Mouse (Mus musculus): Measurements from ENCODE around the gene Ppp4c.

Gene Ppp4c

DNA sequence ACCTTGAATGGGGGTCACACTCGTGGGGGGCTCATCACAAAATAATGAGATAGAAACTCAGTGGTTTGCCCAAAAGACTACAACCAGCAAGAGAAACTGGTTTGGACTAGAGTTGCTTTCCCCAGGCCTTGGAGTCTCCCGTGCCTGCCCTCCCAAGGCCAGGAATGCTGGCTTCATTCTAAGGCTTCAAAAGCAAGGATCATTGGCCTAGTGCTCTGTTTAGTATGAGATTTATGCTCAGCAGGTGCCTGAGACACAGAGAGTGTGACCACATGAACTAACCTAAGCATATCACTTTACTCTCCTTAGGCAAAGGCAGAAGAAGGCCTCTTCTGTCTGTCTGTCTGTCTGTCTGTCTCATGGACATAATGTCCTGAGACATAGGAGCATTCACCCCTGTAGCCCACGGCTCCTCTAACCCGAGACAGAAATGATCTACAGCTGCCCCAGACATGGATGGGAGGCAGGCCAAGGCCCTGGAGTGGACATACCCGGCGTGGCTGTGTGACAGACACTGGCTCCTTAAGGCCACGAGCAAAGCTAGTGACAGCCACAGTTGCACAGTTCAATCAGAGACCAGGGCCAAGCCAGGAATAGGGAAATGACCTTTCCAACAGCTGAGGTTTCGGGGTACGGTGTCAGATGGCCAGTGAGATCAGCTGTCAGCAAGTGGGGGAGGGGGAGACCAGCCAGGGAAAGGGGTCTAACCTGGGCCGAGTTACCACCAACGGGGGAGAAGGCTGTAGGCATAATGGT lies 10.0 kb upstream of the Ppp4c start:
- no peak for DNase-seq (ENCODE audit: low read depth in 1 of 2, low spot score in 2 of 2)

DNA sequence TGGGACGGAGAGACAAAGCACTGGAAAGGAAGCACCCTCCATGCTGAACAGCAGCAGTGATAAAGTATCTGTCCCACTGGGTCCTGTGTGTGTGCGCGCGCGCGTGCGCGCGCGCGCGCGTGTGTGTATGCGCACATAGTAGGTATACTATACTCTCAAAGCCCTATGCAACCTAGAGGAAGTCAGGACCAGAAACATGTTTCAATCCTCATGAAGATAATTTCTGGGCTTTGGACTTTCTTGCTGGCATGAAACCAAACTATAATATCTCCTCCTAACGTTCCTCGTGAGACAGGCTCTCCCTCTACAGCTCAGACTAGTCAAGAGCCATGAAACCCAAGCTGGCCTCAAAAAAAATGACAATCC lies 8.7 kb upstream of the Ppp4c start:
- DNase-seq (ENCODE audit: low read depth in 1 of 2, low spot score in 2 of 2): no peak

DNA sequence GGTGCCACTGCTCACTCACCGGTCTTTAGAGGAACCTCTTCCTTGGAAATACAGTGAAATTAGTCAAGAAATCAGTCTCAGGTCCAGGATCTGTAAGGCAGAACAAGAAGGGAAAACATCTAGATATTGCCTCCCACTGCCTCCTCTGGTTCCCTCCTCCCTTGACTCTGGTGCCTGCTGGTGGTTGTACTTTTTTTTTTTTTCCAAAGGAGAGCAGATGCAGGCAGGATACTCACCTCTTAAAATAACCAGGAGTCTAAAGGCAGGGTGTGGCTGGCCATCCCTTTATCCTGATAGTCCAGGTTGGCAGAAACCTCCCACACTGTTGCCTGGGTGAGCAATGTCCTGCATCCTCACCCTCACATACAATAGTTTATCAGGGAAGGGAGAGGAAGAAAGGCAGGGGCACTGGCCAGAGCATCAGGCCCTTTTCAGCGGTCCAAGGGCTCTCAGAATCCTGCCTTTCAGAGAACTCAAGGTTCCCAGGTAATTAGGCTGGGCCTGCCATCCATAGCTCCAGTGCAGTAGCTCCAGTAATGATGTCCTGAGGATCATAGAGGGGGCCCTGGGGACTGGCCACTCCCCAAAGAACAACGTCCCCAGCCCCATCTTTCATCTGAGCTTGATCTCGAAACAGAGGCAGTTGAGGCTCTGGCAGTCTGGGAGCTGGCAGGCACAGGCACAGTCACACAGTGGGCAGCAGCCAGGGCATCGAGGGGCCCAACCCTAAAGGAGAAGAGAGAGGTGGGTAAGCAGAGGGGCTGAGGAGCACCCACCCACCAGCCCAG lies 8.2 kb upstream of the Ppp4c start:
- DNase-seq (ENCODE audit: low read depth in 1 of 2, low spot score in 2 of 2): no peak

DNA sequence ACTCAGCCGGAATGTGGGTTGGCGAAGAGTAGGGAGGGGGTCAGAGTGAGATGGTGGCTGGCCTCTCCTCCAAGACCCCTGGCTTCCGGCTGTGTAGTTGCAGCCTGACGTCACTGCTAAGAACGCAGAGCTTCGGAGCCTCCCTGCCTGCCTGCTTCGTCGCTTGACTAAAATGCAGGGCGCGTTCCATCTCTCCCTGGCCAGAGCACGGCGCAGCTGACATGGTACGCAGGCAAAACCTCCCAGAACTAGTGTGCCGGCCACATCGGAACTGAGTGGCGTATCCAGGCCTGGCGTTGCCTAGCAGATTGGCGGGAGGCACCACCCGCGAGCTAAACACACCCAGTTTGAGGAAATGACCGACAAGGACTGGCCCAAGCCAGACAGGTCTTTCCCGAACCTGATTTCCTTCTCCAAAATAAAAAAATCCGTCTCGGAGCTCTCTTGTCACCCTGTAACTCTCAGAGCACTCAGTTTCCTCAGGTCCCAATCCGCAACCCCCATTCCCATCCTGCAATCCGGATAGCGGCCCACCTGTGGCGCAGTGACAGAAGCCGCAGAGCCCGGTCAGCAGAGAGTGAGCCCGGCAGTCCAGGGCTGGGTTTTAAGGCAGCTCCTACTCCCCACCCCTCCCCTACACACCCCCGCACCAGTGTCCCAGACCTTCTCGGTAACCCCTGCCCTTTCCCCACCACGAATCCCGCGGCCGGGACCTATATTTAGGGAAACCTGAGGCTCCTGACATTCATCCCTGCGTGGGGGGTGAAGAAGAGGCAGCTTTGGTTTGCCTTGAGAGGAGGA lies 7.4 kb upstream of the Ppp4c start:
- peak; percentile 54 to 71 for DNase-seq (ENCODE audit: low read depth in 1 of 2, low spot score in 2 of 2)

DNA sequence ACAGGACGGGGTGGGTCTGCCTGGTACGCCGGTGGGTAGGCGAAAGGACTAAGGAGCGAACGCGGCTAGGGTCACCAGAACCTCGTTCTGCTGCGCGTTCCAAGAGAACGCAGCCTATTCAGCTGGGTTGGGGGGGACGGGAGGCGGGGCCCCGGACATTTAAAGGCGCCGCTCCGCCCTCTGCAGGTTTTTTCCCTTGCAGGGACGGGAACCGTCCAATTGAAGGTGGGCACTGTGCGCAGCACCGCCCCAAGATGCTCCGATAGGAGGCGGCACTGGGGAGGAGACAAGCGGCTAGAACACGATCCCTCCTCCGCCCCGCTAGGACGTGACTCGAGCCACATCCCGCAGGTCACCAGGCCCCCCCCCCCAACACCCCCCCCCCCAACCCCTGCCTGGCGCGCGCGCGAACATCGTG lies 6.8 kb upstream of the Ppp4c start:
- peak; percentile 88 to 91 for DNase-seq (ENCODE audit: low read depth in 1 of 2, low spot score in 2 of 2)

DNA sequence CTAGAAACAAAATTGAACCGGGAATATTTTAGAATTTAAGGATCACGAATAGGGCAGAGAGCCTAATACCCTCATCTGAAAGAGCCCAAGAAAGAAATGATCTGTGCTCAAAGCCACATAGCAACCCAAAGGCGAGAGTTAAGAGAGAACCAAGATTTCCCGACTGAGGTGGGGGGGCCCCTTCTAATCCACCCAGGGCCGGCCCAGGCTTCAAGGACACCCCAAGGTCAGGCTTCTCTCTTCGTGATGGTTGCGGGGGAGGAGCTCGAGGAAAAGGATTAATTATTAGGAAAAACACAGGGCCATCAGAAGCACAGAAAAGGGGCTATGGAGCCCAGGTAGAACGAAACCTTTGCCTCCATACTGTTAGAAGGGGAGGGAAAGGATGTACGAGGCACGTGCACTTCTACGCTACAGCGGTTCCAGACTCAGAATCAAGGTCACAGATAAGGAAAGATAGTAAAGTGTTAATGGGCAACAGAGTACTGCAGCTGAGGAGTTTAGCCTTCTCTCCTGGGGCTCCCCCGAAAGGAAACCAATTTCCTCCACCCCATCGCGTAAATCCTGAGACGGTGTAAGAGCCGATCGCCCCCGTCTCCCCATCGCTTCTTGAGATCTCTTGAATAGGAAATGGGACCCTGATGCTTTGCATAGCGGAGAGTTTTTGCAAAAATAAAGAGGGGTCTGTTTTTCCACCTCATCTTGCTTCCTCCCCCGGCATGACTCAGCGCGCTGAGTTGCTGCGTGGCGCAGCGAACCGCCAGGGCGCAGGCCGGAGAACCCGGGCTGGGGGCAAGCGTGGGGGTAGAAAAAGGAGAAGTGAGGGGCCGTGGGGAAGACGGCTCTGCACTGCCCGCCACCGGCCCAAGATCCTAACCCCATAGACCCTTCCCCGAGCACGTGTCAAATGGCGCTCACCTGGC lies 6.1 kb upstream of the Ppp4c start:
- no peak for DNase-seq (ENCODE audit: low read depth in 1 of 2, low spot score in 2 of 2)

DNA sequence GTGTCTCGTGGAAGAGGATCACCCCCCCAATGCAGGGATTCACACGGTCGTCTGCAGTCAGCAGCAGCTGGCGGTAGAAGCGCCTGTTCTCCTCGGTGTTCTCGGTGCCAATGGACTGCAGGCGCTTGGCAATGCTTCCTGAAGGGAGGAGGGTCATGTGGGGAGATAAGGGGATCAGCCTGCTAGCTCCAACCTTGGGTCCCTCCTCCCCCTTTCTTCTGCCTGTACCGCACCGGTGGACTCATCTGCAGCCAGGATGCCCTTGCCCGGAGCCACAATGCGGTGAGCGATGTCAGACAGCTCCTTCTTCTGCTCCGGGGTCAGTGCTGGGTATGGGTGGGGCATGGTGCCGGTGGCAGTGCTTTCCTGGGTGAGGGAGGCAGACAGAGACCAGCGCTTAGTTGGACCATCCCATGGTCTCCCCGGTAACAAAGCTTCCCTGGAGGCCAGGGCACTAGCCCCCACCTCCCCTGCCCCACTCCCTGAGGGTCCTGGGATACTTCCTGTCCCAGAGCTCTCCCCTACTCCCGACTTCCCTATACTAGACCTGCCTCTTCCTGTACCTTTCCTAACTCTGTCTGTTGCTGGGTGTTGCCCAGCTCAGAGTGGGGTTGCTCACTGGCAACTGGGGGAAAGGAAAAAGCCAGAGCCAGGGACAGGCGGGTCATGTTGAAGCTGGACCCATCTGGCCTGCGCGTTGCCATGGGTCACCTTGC lies 5.3 kb upstream of the Ppp4c start, which contains the start of gene Fam57b:
TSS of gene Fam57b (plus strand) at position 258 of the 716 bp plus-strand sequence.
- DNase-seq (ENCODE audit: low read depth in 1 of 2, low spot score in 2 of 2): no peak

DNA sequence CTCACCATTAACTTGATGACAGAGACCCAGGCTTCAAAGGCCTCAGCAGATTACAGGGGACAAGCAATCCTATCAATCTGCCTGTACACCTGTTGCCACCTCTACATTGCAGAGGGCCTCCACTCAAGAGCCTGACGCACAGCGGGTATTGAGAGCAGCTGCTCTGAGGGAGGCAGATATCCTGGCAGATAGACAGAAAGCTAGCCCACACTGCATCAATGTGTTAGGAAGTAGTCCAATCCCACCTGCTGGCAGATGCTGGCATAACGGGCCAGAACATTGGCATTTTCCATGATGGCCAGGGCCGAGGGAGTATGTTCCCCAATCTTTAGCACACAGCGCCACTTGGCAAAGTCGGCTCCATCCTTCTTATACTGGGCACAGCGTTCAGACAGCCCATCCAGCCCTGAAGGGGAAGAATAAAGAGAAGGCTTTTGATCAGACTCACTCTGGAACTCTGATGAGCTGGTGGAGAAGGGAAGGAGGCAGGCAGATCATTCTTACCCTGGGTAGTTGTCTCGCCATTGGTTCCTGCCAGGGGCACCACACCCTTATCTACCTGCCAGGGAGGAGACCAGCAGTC lies 4.1 kb upstream of the Ppp4c start:
- DNase-seq (ENCODE audit: low read depth in 1 of 2, low spot score in 2 of 2): peak in 1 of 2 experiments; percentile 45

DNA sequence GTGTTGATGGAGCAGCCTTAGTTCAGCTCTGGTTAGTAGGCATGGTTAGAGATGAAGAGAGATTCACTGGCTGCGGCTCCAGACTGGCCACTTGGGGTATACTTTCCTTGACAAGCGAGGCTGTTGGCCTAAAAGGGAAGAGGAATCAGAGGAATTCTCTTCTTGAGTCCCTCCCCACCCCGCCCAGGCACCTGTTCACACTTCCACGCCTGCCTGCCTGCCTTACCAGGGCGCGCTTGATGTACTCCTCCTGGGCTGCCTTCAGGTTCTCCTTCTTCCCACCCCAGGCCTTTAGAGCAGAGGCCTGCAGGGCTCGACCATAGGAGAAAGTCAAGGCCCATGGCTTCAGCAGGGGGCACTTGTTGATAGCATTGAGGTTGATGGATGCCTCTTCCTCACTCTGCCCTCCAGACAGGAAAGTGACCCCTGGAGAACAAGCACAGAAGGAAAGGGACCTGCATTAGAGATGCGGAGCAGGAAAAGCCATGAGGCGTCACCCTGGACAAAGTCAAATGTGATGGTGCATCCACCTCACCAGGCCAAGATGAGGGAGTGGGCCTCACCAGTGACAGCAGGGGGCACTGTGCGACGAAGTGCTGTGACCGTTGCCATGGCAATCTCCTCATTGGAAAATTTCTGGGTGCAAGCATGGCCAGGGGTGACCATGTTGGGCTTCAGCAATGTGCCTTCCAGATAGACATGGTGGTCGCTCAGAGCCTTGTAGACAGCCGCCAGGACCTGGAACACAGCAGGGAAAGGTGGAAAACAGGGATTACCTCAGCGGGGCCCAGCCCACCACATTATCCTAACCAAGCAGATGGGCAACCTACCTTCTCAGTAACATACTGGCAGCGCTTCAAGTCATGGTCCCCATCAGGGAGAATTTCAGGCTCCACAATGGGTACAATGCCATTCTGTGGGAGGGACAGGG lies 3.4 kb upstream of the Ppp4c start:
- no peak for DNase-seq (ENCODE audit: low read depth in 1 of 2, low spot score in 2 of 2)

DNA sequence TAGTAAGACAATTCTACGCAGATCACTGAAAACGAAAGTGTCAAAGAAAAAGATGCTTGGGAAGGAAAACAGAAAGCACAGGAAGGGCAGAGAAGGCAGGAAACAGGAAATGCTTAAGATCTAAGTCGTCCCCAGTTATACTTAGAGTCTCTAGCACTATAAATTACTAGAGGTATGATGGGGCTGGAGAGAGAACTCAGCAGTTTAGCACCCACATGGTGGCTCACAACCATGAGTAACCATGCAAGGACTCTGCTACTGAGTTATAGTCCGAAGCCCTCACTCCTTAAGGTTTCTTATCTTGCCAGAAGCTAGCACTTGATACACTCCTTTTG lies 1.9 kb upstream of the Ppp4c start:
- no peak for DNase-seq (ENCODE audit: low read depth in 1 of 2, low spot score in 2 of 2)

DNA sequence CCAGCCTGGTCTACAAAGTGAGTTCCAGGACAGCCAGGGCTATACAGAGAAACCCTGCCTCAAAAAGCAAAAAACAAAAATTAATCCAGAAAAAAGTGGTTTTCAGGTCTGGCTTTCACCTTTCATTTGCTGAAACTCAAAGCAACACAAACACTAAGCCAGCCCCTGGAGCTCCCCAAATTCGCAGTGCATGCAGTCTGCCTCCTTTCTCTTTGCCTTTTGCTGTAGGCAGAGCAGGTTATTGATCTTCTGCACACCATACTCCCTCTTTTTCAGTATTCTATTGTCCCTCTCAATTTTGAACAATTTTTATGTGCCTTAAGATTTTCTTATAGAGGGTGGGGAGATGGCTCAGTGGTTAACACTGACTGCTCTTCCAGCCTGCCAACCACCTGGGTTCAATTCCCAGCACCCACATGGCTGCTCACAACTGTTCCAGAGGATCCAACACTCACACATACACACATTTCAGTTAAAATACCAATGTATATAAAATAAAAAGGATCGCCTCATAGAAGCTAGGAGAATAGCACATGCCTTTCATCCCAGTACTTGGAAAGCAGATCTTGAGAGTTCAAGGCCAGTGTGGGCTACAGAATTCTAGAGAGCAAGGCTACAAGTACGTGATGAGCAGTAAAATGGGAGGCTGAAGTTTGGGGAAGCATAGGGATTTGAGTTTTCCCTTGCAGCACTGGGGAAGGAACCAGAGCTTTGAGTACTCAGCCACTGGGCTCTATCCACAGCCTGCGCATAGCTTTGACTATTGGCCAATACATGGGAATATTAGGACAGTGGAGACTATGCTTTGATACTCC lies 1.4 kb upstream of the Ppp4c start:
- DNase-seq (ENCODE audit: low read depth in 1 of 2, low spot score in 2 of 2): no peak

DNA sequence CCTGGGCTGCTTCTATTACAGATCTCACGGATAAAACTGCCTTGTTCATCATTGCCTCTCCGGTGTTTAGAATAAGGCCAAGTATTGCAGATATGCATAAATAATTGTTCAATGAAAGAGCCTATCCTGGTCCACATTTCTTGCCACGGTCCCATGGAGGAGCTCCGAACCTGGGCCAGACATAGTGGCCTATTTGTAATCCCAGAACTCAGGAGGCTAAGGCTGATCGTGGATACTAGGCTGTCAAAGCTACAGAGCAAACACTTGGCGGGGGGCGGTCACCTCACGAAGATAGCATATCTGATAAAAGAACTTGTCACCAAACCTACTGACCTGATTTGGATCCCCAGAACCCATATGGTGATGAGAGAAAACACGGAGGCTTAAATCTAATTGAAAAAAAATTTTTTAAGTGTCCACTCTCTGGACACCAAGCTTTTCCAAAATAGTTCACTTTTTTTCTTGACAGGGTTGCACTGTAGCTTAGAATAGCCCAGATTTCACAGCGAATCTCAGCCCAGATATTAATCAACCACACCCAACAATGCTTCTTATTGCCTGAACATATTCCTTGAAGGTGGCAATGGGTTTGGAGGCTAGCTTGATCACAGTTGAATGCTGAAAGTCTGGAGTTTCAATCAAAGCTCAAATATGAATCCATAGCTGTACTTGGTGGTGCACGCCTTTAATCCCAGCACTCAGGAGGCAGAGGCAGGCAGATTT lies 586 bp upstream of the Ppp4c start:
- no peak for DNase-seq (ENCODE audit: low read depth in 1 of 2, low spot score in 2 of 2)

DNA sequence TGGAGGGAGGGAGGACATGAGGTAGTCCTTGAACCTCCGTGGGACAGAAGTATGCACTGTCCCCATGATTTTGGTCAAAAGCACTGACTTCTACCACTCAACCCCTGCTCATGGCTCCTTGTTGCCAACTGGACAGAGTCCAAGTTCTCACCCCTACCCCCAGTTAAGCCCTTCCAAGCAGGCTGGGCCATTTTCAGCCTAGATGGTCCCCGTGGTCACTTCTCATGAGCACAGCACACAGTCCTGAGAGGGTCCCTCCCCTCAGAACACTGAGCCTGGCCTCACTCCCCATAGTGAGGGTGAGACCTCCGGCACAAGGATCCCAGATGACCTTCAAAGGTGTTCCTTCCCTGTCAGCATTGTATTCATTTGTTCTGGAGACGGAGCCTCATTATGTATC lies 3.2 kb downstream of the Ppp4c start:
- DNase-seq (ENCODE audit: low read depth in 1 of 2, low spot score in 2 of 2): no peak

DNA sequence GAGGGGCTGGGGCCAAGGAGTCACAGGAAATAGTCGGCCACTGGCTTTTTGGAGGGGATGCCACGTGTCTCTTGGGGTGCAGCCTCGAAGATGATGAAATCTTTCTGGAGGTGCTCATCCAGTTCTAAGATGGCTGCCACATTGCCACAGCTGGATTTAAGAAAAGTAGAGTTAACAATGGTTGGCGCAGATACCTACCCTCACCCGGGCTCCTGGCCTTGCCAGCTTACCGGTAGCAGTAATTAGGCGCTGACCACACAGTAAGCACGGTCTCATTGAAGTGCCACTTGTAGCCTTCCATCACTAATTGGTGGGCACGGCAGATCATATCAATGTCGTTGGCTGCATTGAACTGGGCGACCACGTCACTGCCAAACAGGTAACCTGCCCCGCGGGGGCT lies 6.2 kb downstream of the Ppp4c start:
- no peak for DNase-seq (ENCODE audit: low read depth in 1 of 2, low spot score in 2 of 2)

DNA sequence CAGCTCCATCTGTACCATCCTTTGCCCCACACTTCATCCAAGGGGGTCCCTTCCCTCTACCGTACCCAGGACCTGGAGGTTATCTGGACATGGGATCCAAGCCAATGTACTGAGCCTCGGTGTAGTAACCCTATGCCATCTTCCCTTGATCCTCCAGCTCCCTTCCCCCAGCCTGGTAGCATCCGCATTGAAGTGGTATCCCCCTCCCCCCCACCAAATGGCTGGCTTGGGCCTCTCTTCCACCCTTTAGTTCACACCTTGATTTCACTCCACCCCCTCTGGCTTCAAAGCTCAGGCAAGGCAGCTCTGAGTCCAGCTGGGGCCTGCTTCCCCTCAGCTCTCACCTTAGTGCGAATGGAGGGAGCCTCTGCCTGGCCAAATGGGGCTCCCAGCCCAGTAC lies 7.2 kb downstream of the Ppp4c start:
- no peak for DNase-seq (ENCODE audit: low read depth in 1 of 2, low spot score in 2 of 2)

DNA sequence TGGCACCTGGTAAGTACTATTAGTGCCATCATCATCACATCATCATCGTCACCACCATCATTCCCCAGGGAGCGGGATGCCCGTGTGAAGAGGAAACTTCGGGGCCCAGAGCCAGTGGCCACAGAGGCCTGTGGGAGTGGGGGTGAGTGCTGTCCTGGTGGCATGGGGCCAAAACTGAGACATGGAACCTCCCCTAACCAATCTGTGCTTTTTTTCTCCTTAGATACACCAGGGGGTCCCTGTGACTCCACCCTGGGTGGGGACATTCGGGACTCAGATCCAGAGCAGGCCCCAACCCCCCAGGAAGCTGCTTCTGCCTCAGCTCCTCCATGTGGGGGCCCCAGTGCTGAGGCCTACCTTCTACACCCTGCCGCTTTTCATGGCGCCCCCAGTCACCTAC lies 7.8 kb downstream of the Ppp4c start:
- DNase-seq (ENCODE audit: low read depth in 1 of 2, low spot score in 2 of 2): no peak

DNA sequence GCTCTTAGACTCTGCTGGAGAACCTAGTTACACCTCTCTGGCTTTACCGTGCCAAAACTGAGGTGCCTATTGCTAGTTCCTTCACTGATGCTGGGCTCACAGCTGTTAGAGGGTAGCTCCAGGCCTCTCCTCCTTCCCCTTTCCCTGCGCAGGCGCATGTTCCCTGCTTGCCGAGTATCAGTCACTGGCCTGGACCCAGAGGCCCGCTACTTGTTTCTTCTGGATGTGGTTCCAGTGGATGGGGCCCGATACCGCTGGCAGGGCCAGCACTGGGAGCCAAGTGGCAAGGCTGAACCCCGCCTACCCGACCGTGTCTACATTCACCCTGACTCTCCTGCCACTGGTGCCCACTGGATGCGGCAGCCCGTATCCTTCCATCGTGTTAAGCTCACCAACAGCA lies 9.6 kb downstream of the Ppp4c start:
- no peak for DNase-seq (ENCODE audit: low read depth in 1 of 2, low spot score in 2 of 2)
